Mouse (Mus musculus): ENCODE data around the gene Cenpv. TPM values are rescaled to one million over a fixed set of nuclear protein-coding genes. Genes with fewer than 3 reads are reported as not detected.

Gene Cenpv
- polyA plus RNA-seq, 1 experiment, result 209 TPM

DNA sequence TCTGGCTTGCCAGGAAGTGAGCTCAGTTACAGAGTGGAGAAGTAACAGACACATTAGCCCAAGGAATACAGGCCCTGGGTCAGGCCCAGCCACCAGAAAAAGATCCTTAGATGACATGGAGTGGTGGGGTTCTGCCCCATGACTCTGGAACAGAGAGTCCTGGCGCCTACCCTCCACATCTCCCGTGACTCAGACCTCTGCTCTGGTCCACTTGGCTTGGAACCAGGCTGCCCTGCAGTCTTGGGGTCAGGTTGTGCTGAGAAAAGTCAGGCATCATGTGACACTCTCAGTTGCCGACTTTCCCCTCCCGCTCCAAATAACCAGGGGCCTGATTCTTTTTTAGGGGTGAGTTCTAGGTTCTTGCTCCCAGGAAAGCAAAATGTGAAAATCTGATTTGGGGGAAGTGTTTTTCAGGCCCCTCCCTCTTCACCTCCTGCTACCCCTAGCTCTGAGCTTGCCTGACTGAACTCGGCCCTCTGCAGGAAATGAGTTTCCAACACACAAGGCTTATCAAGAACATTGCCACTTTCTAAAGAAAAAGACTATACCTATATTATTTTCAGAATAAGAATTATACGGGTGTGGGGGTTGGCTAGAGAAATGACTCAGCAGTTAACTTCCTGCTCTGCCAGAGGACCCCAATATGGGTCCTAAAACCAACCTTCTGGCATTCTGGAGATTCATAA is 20.0 kb upstream of the Cenpv start:
- no peak for TF ChIP-seq GATA1 (IDR thresholded peaks at IDR 0.05; ENCODE audit: low read length)

DNA sequence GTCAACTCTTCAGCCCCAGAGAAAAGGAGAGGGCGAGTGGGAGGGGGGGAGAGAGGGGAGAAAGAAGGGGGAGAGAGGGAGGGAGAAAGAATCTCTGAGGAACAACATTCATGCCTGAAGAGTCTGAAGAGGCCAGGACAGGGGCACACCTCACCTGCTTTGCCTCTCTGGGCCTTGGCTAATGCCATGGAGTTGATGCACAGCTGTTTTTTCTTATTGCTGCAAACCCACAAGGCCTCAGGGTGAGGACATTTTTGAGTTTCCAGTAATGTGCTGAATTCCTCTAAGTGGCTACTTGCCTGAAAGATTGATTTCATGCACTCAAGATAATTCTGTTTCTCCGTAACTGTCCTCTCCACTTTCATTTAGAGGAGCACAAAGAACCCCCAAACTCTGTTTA is 19.1 kb upstream of the Cenpv start:
- no peak for TF ChIP-seq GATA1 (IDR thresholded peaks at IDR 0.05; ENCODE audit: low read length)

DNA sequence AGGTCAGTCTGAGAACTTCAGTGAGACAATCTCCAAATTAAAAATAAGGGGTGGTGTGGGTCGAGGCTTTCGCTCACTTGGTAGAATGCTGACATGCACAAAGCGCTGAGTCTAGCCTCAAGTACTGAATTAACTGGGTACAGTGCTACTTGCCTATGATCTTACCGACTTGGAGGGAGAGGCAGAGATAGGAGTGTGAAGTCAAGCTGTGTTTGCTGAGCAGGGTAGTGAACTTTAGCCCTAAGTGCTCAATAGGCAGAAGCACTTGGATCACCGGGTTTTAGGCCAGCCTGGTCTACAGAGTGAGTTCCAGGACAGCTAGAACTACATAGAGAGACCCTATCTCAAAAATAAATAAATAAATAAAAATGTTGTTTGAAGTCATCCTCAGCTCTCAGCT is 18.1 kb upstream of the Cenpv start:
- TF ChIP-seq GATA1 (IDR thresholded peaks at IDR 0.05; ENCODE audit: low read length), result no peak

DNA sequence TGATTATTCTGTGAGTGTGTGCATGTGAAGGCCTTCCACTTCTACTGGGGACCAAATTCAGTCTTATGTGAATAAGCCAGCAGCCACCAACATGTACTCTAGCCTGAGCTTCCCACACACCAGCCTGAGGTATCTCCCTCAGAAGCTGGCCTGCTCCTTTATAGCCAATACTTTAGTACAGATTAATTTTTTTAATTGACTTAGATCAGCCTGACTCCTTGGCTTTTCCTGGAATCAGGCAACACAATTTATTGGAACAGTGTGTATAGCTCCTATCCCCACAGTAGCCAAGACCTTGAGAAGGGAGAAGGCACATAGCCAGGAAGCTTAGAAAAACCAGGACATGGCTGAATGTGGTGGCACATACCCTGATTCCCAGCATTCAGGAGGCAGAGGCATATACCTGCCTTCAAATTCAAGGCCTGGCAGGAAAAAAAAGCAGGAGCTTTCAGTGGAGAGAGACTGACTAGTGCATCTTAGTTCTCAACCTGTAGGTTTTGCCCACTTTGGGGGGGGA is 16.9 kb upstream of the Cenpv start:
- no peak for TF ChIP-seq GATA1 (IDR thresholded peaks at IDR 0.05; ENCODE audit: low read length)

DNA sequence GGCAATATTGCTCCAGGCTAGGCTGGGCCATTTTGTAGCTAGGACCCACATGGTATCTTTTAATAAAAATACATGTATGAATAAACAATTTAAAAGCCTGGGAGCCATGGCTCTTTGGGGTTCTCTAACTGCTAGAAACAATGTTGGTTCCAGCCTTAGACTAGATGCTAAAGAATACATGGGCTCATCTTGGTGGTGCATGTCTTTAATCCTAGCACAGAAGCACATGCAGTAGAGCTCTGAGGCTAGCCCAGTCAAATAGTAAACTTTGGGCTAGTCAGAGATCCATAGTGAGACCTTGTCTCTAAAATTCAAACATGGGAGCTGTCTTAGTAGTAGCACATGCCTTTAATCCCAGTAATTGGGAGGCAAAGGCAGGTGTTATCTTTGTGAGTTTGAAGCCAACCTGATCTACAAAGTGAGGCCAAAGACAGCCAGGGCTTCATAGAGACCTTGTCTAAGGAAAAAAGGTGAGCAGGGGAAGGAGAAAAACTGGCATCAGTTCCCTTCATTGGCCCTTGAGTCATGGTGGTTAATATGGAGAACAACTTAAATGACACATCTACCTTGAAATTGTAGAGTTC is 16.0 kb upstream of the Cenpv start:
- TF ChIP-seq GATA1 (IDR thresholded peaks at IDR 0.05; ENCODE audit: low read length), result no peak

DNA sequence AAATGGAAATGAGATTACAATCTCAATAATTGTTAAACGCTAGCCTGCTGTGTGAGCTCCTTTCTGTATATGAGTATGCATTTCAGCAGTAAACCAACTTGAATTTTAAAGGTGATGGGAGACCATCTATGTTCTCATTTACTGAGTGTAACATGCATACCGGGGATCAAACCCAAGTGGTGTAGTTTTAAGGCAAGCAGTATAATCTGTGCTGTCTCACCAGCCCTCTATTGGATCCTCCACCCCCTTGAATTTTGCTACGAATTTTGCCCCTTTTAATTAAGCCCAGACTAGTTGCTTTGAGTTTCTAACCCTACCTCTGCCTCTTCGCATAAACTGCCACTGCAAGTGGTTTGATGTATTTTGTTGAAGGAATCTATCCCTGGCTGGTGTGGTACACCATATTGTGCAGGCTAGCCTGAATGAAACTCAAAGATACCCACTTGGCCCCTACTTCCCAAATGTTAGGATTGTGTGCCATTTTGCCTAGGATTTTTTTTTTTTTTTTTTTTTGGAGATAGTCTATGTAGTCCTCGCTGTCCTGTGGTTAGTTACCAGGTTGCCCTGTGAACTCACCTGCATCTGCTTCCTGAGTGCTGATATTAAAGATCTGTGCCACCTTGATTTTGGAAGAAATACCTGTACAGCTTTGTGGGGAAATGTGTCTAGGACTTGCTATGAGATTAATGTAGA is 15.2 kb upstream of the Cenpv start:
- TF ChIP-seq GATA1 (IDR thresholded peaks at IDR 0.05; ENCODE audit: low read length), result no peak

DNA sequence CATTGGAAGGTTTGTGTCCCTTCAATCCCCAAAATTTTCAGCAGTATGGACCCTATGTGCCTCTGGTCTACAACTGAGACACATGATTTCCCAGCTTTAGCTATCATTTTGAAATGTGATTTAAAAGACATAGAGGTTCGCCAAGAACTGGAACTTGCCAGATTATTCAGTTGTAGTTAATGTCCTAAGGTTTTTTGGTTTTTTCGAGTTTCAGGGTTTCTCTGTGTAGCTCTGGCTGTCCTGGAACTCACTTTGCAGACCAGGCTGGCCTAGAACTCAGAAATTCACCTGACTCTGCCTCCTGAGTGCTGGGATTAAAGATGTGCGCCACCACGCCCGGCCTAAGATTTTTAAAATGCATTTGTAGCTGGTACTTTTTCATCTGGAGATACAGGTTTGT is 14.6 kb upstream of the Cenpv start:
- no peak for TF ChIP-seq GATA1 (IDR thresholded peaks at IDR 0.05; ENCODE audit: low read length)

DNA sequence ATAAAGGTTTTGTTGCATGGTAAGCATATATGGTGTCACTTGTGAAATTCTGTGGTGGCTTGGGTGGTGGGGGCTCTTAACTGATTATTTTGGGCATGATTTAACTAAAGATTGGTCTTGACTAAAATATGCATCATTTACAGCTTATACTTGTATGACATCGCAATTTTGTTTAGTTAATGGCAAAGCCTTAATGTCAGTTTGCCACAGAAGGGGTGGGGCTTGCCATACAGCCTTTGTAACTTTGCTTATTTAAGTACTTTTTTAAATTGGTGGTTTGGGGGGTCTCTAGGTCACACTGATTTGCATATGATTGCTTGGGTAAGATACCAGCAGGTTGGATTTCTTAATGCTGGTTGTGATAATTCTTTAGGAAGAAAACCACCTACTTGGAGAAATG is 14.1 kb upstream of the Cenpv start:
- TF ChIP-seq GATA1 (IDR thresholded peaks at IDR 0.05; ENCODE audit: low read length), result no peak

DNA sequence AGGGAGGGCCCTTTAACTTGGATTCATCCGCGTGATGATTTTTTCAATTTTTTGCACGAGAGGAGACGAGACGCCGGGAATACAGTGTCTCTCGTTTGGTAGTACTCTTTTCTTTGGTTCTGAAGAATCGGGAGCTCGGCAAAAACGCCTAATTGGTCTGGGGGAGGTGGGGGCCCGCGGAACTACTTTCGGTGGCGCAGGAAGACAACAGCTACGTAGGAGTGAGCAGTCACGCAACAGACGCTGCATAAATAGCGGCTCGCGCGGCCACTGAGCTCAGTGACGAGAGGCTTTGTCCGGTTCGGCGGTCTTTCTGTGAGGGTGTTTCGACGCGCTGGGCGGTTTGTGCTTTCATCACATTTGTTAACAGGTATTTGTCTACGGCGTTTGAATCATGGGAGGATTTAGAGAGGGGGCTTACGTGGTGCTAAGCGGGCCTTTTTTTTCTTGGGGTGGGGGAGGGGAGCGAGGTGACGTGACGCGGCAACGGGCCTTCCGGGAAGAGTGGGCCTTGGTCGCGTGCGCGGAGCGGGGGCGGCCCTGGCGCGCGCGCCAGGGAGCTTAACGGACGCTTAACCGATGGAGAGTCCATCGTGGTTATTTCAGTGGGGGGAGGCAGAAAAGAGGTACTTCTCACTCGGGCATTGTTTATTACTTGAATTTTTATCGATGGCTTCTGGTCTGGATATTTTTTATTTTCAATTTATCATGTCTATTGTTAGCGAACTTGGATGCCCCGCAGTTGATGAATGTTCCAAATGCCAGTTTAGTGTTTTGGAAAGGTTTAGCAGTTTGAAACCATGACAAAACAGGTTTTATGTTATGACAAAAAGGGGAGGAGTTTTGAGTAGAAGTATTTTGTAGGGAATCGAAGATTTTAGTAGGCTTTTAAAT is 12.4 kb upstream of the Cenpv start:
- no peak for TF ChIP-seq GATA1 (IDR thresholded peaks at IDR 0.05; ENCODE audit: low read length)

DNA sequence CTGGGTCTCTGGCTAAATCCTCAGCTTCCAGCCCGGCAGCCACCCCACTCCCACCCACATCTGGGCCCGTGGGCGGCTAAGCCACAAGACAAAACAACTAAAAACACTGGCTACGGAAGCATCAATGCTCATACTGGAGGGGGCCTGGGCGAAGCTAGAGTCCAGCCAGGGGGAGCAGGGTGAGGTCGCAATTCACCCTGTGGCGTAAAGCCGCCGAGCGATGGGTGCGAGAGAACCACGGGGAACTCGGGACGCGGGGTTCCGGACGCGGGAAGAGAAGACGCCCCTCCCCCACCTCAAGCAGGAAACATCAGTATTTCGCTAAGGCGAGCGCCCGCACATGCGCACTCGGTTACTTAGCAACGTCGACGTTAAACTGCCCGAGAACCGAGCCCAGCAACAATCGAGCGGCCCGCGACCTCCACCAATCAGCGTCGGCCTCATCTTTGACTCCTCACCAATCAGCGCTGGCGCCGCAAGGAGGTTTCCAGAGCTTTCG is 11.7 kb upstream of the Cenpv start, which contains the start of gene Ubb:
Gene Ubb, plus strand, starts transcription at position 445 of the 499 bp plus-strand sequence.
- TF ChIP-seq GATA1 (IDR thresholded peaks at IDR 0.05; ENCODE audit: low read length), result no peak

DNA sequence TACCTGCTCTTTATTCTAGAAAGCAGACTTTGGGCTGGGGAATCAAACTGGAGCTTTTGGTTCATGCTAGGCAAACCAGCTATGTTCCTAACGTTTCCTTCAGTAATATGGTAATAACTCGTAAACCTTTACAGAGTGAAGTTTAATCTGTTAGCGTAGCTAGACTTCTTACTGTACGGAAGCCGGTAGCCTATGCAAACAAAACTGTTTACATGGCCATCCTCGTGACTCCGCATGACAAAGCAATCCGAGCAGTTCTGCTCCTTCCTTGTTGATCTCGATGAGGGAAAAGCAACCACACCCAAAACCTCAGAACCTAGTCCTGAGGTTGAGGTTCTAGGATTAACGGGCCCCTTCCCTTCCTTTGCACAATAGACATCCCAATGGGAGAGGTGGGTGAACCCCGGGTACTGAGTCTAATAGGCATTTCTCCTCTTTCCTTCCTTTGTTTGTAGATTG is 11.2 kb upstream of the Cenpv start:
- no peak for TF ChIP-seq GATA1 (IDR thresholded peaks at IDR 0.05; ENCODE audit: low read length)

DNA sequence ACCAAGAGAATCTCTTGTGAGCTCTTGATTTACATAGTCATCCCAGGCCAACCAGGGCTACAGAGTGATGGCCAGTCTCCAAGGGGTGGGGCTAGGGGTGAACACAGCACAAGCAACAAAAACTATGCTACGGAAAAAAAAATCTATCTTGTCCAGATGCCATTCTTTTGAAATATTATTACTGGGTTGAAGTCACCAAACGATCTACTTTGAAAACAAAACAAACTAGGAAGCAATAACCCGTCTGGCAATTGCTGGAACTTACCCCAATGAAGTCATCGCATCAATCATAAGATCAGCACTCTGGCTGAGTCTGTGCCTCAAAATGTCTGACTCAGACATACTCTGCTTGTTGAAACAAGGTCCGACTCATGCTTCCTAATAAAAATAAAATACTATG is 10.7 kb upstream of the Cenpv start:
- no peak for TF ChIP-seq GATA1 (IDR thresholded peaks at IDR 0.05; ENCODE audit: low read length)

DNA sequence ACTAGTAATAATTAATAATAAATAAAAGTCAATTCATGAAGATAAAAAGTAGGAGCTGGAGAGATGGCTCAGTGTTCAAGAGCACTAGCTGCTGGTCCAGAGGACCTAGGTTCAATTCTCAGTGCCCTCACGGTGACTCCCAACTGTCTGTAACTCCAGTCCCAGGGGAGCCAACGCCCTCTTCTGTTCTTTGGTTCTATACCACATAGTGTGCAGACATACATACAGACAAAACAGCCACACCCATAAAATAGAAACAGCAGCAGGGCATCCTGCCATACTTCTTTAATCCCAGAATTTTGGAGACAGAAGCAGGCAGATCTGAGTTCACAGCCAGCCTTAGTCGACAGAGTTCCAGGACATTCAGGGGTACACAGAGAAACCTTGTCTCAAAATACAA is 4.9 kb upstream of the Cenpv start:
- TF ChIP-seq GATA1 (IDR thresholded peaks at IDR 0.05; ENCODE audit: low read length), result no peak

DNA sequence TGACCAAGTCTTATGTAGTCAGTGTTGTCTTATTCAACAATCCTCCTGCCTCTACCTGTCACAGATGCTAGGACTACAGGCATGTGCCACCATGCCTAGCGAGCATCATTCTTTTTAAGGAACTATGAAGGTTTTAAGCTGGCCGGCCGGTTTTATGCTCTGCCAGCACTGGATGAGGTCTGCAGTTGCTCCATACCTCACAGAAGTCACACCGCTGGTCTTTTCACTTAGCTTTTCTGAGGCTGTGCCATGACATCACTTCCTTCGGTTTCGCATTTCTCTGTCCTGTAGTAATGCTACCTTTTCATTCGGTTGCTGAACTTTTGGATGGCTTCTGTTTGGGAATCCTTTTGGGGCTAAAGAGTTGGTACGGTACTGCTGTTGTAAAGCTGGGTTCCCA is 2.5 kb upstream of the Cenpv start:
- TF ChIP-seq GATA1 (IDR thresholded peaks at IDR 0.05; ENCODE audit: low read length), result no peak

DNA sequence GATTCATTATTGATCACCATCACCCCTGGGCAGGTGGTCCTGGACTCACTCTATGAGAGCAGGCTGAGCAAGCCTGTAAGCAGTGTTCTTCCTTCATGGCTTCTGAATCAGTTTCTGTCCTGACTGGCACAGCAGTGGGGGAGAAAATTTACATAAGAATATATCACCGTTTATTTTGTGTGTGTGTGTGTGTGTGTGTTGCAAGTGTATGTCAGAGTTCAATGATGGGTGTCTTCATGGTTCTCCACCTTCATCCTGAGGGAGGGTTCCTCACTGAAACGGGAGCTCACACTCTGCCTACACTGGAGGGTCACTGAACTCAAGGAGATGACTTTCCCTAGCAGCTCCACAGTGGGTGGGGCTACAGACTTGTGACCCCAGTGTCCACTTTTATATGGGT is 1.9 kb upstream of the Cenpv start:
- TF ChIP-seq GATA1 (IDR thresholded peaks at IDR 0.05; ENCODE audit: low read length), result no peak
